In genomic region chr19:25610015-25610410, GRCm38 (mm10) we compare ENCODE assay signal across 9 mouse cellular contexts. TPM values are rescaled to one million over a fixed set of nuclear protein-coding genes. Genes with fewer than 3 reads are reported as not detected.
DNase-seq lines count a peak whose midpoint lies in the region; ATAC-seq and TF ChIP-seq lines count a peak whose summit lies in the region.
"Had no signal": no experiment of that assay in that cellular context is flagged by ENCODE, and none has a peak within 500 bp of the region (broad histone marks: within the 10 kb centered on the region; RNA-seq: fewer than 3 reads in every experiment).

Gene Dmrt3, plus strand, starts transcription at chr19:25610301.

- peak within 1 kb of the TSS; percentile 63 for H3K4me2 ChIP-seq in forebrain, postnatal 0 days (ENCODE audit: low read depth)

- under 1% methylated on average over 24 of the region's 29 CpGs for WGBS in forebrain, postnatal 0 days
- under 1% methylated on average over 29 of the region's 29 CpGs for WGBS in midbrain, embryonic 10.5 days

- no peaks in the 10 kb centered on the region for H3K36me3 ChIP-seq in forebrain, postnatal 0 days (ENCODE audit: insufficient read depth)
- no peaks in the 10 kb centered on the region for H3K36me3 ChIP-seq in midbrain, embryonic 10.5 days

- H3K27ac ChIP-seq in forebrain, postnatal 0 days (ENCODE audit: low read depth, low read length) = no peak within 1 kb of the TSS
- H3K27ac ChIP-seq in midbrain, embryonic 10.5 days (replicated peaks) = peak within 1 kb of the TSS; percentile 65

- TF ChIP-seq CTCF in forebrain, postnatal 0 days (IDR thresholded peaks at IDR 0.05; ENCODE audit: low read depth) = no peak

- peaks cover 10% of the 10 kb centered on the region for H3K4me1 ChIP-seq in forebrain, postnatal 0 days (ENCODE audit: insufficient read depth)
- peaks cover 71% of the 10 kb centered on the region for H3K4me1 ChIP-seq in midbrain, embryonic 10.5 days

- intact Hi-C loops in left cerebral cortex, postnatal 14 days (cut with DNase I) = no loop called here

- H3K27me3 ChIP-seq in forebrain, postnatal 0 days (ENCODE audit: insufficient read depth, low read length) = peaks cover 76% of the 10 kb centered on the region
- peaks cover 100% of the 10 kb centered on the region for H3K27me3 ChIP-seq in midbrain, embryonic 10.5 days (ENCODE audit: low read depth, poor library complexity, severe bottlenecking)

- peak within 1 kb of the TSS; percentile 38 for H3K4me3 ChIP-seq in forebrain, postnatal 0 days (ENCODE audit: low read depth, low read length)
- H3K4me3 ChIP-seq in midbrain, embryonic 10.5 days = peak within 1 kb of the TSS; percentile 57

- DNase-seq in cerebellum, postnatal 25 days = peak; percentile 14 to 26
- no peak for DNase-seq in cerebellum, adult 9-11 months
- DNase-seq in B cell, adult 2 months = peak; percentile 33 to 43
- no peak for DNase-seq in forebrain, postnatal 0 days
- peak; percentile 64 for DNase-seq in midbrain, embryonic 10.5 days (ENCODE audit: low spot score)
- no peak for DNase-seq in left cerebral cortex, postnatal 14 days (ENCODE audit: low spot score in 2 of 2)
- no peak for DNase-seq in gastrocnemius, postnatal 25 days
- DNase-seq in frontal cortex, postnatal 10 days (ENCODE audit: low spot score in 2 of 2) = no peak

- ATAC-seq in forebrain, postnatal 0 days = peak; percentile 39

- no peaks in the 10 kb centered on the region for H3K9me3 ChIP-seq in forebrain, postnatal 0 days (ENCODE audit: low read length)
- no peaks in the 10 kb centered on the region for H3K9me3 ChIP-seq in midbrain, embryonic 10.5 days (replicated peaks)

- H3K9ac ChIP-seq in forebrain, postnatal 0 days = peak within 1 kb of the TSS; percentile 33

RNA-seq across cellular contexts. Expression of gene Dmrt3, which starts in this region (rescaled TPM):
- total RNA-seq in forebrain, postnatal 0 days (2014; rRNA removed) = 1.5 and 1.8 TPM in 2 replicates
- 1.5 and 2.1 TPM in 2 replicates for polyA plus RNA-seq in forebrain, postnatal 0 days (2015; fragmentation: Nextera tagmentation; extraction: Ambion mirVana)
- 0.39 and 2.1 TPM in 2 replicates for polyA plus RNA-seq in midbrain, embryonic 10.5 days (2016; fragmentation: Nextera tagmentation; extraction: Ambion mirVana)
- not detected for total RNA-seq in left cerebral cortex, postnatal 14 days (2021)
- not detected for total RNA-seq in gastrocnemius, postnatal 25 days (2021)
- total RNA-seq: common myeloid progenitor, adult 5-6 weeks had no signal

Comparison
In these comparisons a context has a peak if more than half of its experiments do, and no peak if none do; other contexts are left out.
1. DNase-seq: peak in cerebellum, postnatal 25 days (2 of 2), B cell, adult 2 months (2 of 2) and midbrain, embryonic 10.5 days (single experiment); none in cerebellum, adult 9-11 months (single experiment), forebrain, postnatal 0 days (single experiment), left cerebral cortex, postnatal 14 days (0 of 2), gastrocnemius, postnatal 25 days (single experiment) and frontal cortex, postnatal 10 days (0 of 2).